Mouse (Mus musculus) spleen, adult 2 months (tissue): ENCODE data around the gene Dab2.

Experiments used
- CTCF ChIP-seq: fragments of 200-500 bp; IDR thresholded peaks from 2 replicates; pipeline ENCODE4 v1.5.1; 2011; ENCODE audit warnings: mild to moderate bottlenecking, inconsistent platforms; ENCODE audit not compliant: insufficient read depth, insufficient read length, insufficient replicate concordance; ENCODE audit errors: extremely low read depth
- POLR2A ChIP-seq: fragments of 200-500 bp; IDR thresholded peaks from 2 replicates; pipeline ENCODE4 v1.6.1; 2011; ENCODE audit warnings: low read depth, low read length, inconsistent platforms

GRCm38 (mm10) chr15:6340347-6340746 lies 40.8 kb downstream of the Dab2 start:
- no peak for TF ChIP-seq CTCF
- no peak for TF ChIP-seq POLR2A
